Mouse (Mus musculus) CH12.LX (cell line): Measurements from ENCODE around the gene Gm8439. TPM values are rescaled to one million over a fixed set of nuclear protein-coding genes. Genes with fewer than 3 reads are reported as not detected.

Experiments
- DNase-seq: peaks from one replicate; pipeline ENCODE4 v3.0.0-alpha.2; 2013; ENCODE audit errors: extremely low read depth
- H3K27ac ChIP-seq: 2 replicates; pipeline ENCODE4 v1.5.1; 2012; ENCODE audit warnings: low read depth, mild to moderate bottlenecking, control low read depth, moderate library complexity; ENCODE audit not compliant: insufficient read depth
- H3K27me3 ChIP-seq: replicated peaks from 2 replicates; pipeline ENCODE3; 2012; ENCODE audit warnings: inconsistent platforms
- H3K36me3 ChIP-seq, 2 experiments: replicated peaks in 1 of 2; 2 replicates each; pipeline versions ENCODE3 to v1.6.1; 2012; ENCODE audit warnings: inconsistent platforms in 1 of 2, low read length in 1 of 2, mild to moderate bottlenecking in 1 of 2, mixed read lengths in 1 of 2, moderate library complexity in 1 of 2; ENCODE audit not compliant: control insufficient read depth in 1 of 2, insufficient read depth in 1 of 2
- H3K4me1 ChIP-seq, 2 experiments: 2 replicates each; pipeline ENCODE4 v1.6.1; 2012; ENCODE audit warnings: inconsistent platforms in 1 of 2, moderate library complexity in 1 of 2; ENCODE audit not compliant: insufficient read depth in 2 of 2, control insufficient read depth in 1 of 2
- H3K4me2 ChIP-seq: 2 replicates; pipeline ENCODE4 v1.6.1; 2012; ENCODE audit warnings: low read depth, mild to moderate bottlenecking, control low read depth; ENCODE audit not compliant: poor library complexity, insufficient read depth, severe bottlenecking
- H3K4me3 ChIP-seq, 3 experiments: fragments of 150-350 bp in 1 of 3; sonication (generic) in 1 of 3; replicated peaks in 1 of 3; 2 replicates each; pipeline versions ENCODE3 to v1.5.1; 2011 to 2012; ENCODE audit warnings: low read depth in 2 of 3, low read length in 2 of 3, mild to moderate bottlenecking in 2 of 3, moderate library complexity in 2 of 3, control low read depth in 1 of 3, improper control_type of control experiment in 1 of 3, inconsistent platforms in 1 of 3, mixed read lengths in 1 of 3; ENCODE audit not compliant: poor library complexity in 1 of 3
- H3K79me2 ChIP-seq: replicated peaks from 2 replicates; pipeline ENCODE4 v1.6.1; 2012; ENCODE audit warnings: mild to moderate bottlenecking, moderate library complexity; ENCODE audit not compliant: control insufficient read depth, poor library complexity, insufficient read depth, severe bottlenecking; ENCODE audit errors: extremely low read depth
- H3K9ac ChIP-seq: 2 replicates; pipeline ENCODE4 v1.6.1; 2012; ENCODE audit warnings: low read depth, mild to moderate bottlenecking, control low read depth, moderate library complexity; ENCODE audit not compliant: insufficient read depth
- H3K9me3 ChIP-seq: replicated peaks from 2 replicates; pipeline ENCODE3; 2012; ENCODE audit warnings: low read length, inconsistent platforms, mixed read lengths
- CHD1 ChIP-seq: IDR thresholded peaks from 2 replicates; pipeline ENCODE4 v1.6.1; 2012; ENCODE audit warnings: low read depth, low read length, improper control_type of control experiment, inconsistent platforms
- CHD2 ChIP-seq: IDR thresholded peaks from 2 replicates; pipeline ENCODE4 v1.6.1; 2011; ENCODE audit warnings: low read length, improper control_type of control experiment
- CTCF ChIP-seq, 2 experiments: IDR thresholded peaks in 1 of 2; conservative IDR thresholded peaks in 1 of 2; 2 replicates each; pipeline ENCODE4 v1.5.1; 2011 to 2012; ENCODE audit warnings: low read depth in 2 of 2, low read length in 2 of 2, improper control_type of control experiment in 1 of 2, inconsistent platforms in 1 of 2, mild to moderate bottlenecking in 1 of 2, moderate library complexity in 1 of 2
- ETS1 ChIP-seq: conservative IDR thresholded peaks from 2 replicates; pipeline ENCODE4 v1.6.1; 2012; ENCODE audit warnings: low read depth, mild to moderate bottlenecking, inconsistent platforms, low read length, improper control_type of control experiment, moderate library complexity
- IRF4 ChIP-seq: IDR thresholded peaks from 2 replicates; pipeline ENCODE4 v1.6.1; 2014; ENCODE audit warnings: low read depth, mild to moderate bottlenecking, inconsistent platforms, low read length, improper control_type of control experiment
- JUND ChIP-seq: conservative IDR thresholded peaks from 2 replicates; pipeline ENCODE4 v1.6.1; 2011; ENCODE audit warnings: low read depth, low read length, improper control_type of control experiment
- KAT2A ChIP-seq: IDR thresholded peaks from 2 replicates; pipeline ENCODE4 v1.6.1; 2012; ENCODE audit warnings: low read length, improper control_type of control experiment, inconsistent platforms; ENCODE audit not compliant: insufficient replicate concordance
- MAFK ChIP-seq: IDR thresholded peaks from 2 replicates; pipeline ENCODE4 v1.6.1; 2011; ENCODE audit warnings: low read length, improper control_type of control experiment; ENCODE audit not compliant: insufficient replicate concordance
- MAX ChIP-seq: IDR thresholded peaks from 2 replicates; pipeline ENCODE4 v1.6.1; 2011; ENCODE audit warnings: low read length, improper control_type of control experiment
- MAZ ChIP-seq: IDR thresholded peaks from 2 replicates; pipeline ENCODE4 v1.6.1; 2012; ENCODE audit warnings: low read depth, mild to moderate bottlenecking, inconsistent platforms, low read length, improper control_type of control experiment, moderate library complexity
- MEF2A ChIP-seq: IDR thresholded peaks from 2 replicates; pipeline ENCODE4 v1.6.1; 2014; ENCODE audit warnings: low read depth, mild to moderate bottlenecking, inconsistent platforms, low read length, improper control_type of control experiment, borderline replicate concordance
- MXI1 ChIP-seq: IDR thresholded peaks from 2 replicates; pipeline ENCODE4 v1.6.1; 2011; ENCODE audit warnings: mild to moderate bottlenecking, low read depth, low read length, improper control_type of control experiment
- MYC ChIP-seq: IDR thresholded peaks from 2 replicates; pipeline ENCODE4 v1.6.1; 2011; ENCODE audit warnings: low read depth, mild to moderate bottlenecking, improper control_type of control experiment, low read length
- NELFE ChIP-seq: IDR thresholded peaks from 2 replicates; pipeline ENCODE4 v1.6.1; 2011; ENCODE audit warnings: low read depth, low read length, improper control_type of control experiment
- PAX5 ChIP-seq: IDR thresholded peaks from 2 replicates; pipeline ENCODE4 v1.6.1; 2012; ENCODE audit warnings: low read length, inconsistent platforms, mixed read lengths
- RAD21 ChIP-seq: IDR thresholded peaks from 2 replicates; pipeline ENCODE4 v1.6.1; 2011; ENCODE audit warnings: low read depth, mild to moderate bottlenecking, low read length, improper control_type of control experiment, moderate library complexity
- RCOR1 ChIP-seq: conservative IDR thresholded peaks from 2 replicates; pipeline ENCODE4 v1.6.1; 2012; ENCODE audit warnings: low read depth, mild to moderate bottlenecking, inconsistent platforms, low read length, improper control_type of control experiment
- TBP ChIP-seq: conservative IDR thresholded peaks from 2 replicates; pipeline ENCODE4 v1.6.1; 2011; ENCODE audit warnings: low read depth, low read length, improper control_type of control experiment
- TCF12 ChIP-seq: IDR thresholded peaks from 2 replicates; pipeline ENCODE4 v1.6.1; 2014; ENCODE audit warnings: low read depth, mild to moderate bottlenecking, inconsistent platforms, low read length, improper control_type of control experiment
- ZKSCAN1 ChIP-seq: IDR thresholded peaks from 2 replicates; pipeline ENCODE4 v1.6.1; 2012; ENCODE audit warnings: low read depth, inconsistent platforms, low read length, improper control_type of control experiment, borderline replicate concordance
- dilution Hi-C: fragments of 300-500 bp; cut with MboI; formaldehyde crosslinking; loops from 2 replicates; pipeline ENCODE4 v1.14.3; 2020; ENCODE audit warnings: low sequenced_read_pairs; ENCODE audit not compliant: extremely low pct_unique_long_range_greater_than_20kb, extremely low pct_ligation_motif_present
- in situ Hi-C: fragments of 300-500 bp; cut with MboI; formaldehyde crosslinking; loops from 3 replicates; pipeline ENCODE4 v1.14.3; 2019; ENCODE audit warnings: low sequenced_read_pairs, low pct_ligation_motif_present, low pct_unique_long_range_greater_than_20kb, mixed read lengths
- polyA plus RNA-seq: library from polyadenylated mRNA; unstranded; fragments of >175 nt; gene quantifications from 2 replicates; pipeline ENCODE4 v1.2.1, GENCODE M21; 2012; ENCODE audit warnings: low read depth; ENCODE audit not compliant: insufficient read length
- total RNA-seq, 2 experiments: library from RNA; depleted of rRNA; stranded (reverse); fragments of 300-350 nt in 1 of 2; fragments of >200 nt in 1 of 2; gene quantifications; 2 replicates each; pipeline ENCODE4 v1.2.3; 2012 to 2014

The Gm8439 gene
- total and polyA plus RNA-seq, 3 experiments = not detected

- no peak for TF ChIP-seq CHD2
- no peak for TF ChIP-seq RCOR1
- TF ChIP-seq MEF2A = no peak
- no peak for TF ChIP-seq PAX5
- no peak for TF ChIP-seq MAX
- no peak for TF ChIP-seq TCF12
- TF ChIP-seq ZKSCAN1 = no peak
- TF ChIP-seq MYC = no peak
- TF ChIP-seq RAD21 = no peak
- TF ChIP-seq CHD1 = no peak
- TF ChIP-seq IRF4 = no peak
- TF ChIP-seq KAT2A = no peak
- TF ChIP-seq ETS1 = no peak
- no peak for TF ChIP-seq TBP
- no peak for TF ChIP-seq MXI1
- no peak for TF ChIP-seq CTCF (conservative IDR thresholded peaks at IDR 0.05 in 1 of 2, IDR thresholded peaks at IDR 0.05 in 1 of 2; ENCODE audit: low read depth in 2 of 2, low read length in 2 of 2)
- TF ChIP-seq MAFK = no peak
- TF ChIP-seq NELFE = no peak
- TF ChIP-seq JUND = no peak
- H3K4me1 ChIP-seq = peaks cover 0 to 45% of the 10 kb centered on the region in 2 experiments; a peak in 2 of 4 replicates
- H3K4me3 ChIP-seq = peak overlapping the region in 1 of 3 experiments; percentile 81
- DNase-seq = no peak
- H3K79me2 ChIP-seq = peaks cover 37% of the 10 kb centered on the region
- in situ Hi-C loops = no loop called here
- peaks cover 16 to 33% of the 10 kb centered on the region in 2 experiments for H3K36me3 ChIP-seq
- H3K27me3 ChIP-seq = peaks cover 7% of the 10 kb centered on the region
- dilution Hi-C loops = no loop called here
- peak overlapping the region; percentile 15; the same call in 1 of the 2 replicates for H3K9ac ChIP-seq
- H3K27ac ChIP-seq = no peak overlapping the region
- no peaks in the 10 kb centered on the region for H3K9me3 ChIP-seq
- peak overlapping the region; percentile 77 for H3K4me2 ChIP-seq
Observed at GRCm38 (mm10) chr4:120568005-120568404, 20.5 kb upstream of the Gm8439 start.

GRCm38 (mm10) chr4:120569025-120569424 is 19.5 kb upstream of the Gm8439 start:
- Histone ChIP-seq H3K27ac (no peak overlapping the region), H3K9ac (peak overlapping the region; percentile 95), H3K79me2 (peaks cover 34% of the 10 kb centered on the region), H3K4me1 (peaks cover 0 to 45% of the 10 kb centered on the region in 2 experiments; a peak in 2 of 4 replicates), H3K4me3 (peak overlapping the region; percentile 63 to 81 (median 77)), H3K9me3 (no peaks in the 10 kb centered on the region), H3K27me3 (peaks cover 7% of the 10 kb centered on the region), H3K36me3 (peaks cover 7 to 23% of the 10 kb centered on the region in 2 experiments), H3K4me2 (peak overlapping the region; percentile 91)
- dilution Hi-C loops = no loop called here
- no peak for DNase-seq
- TF ChIP-seq TCF12 (no peak), RAD21 (no peak), MAZ (0 out of 2 replicates have a peak, but pooled peaks have one; percentile 10)
- in situ Hi-C loops = no loop called here
